Mouse (Mus musculus) layer of hippocampus, adult 18-20 months (tissue): ENCODE results near the gene Cpsf4. TPM values are rescaled to one million over a fixed set of nuclear protein-coding genes. Genes with fewer than 3 reads are reported as not detected.
"Not testable (repeated sequence)": the region's sequence is repeated elsewhere in the genome, so short reads cannot be mapped to it uniquely, and the experiment has no call there.

Experiments
- DNase-seq, 2 experiments: peaks; one replicate each; pipeline ENCODE4 v3.0.0; 2022; ENCODE audit warnings: low spot score in 2 of 2
- total RNA-seq, 2 experiments: library from RNA; stranded (reverse); gene quantifications; 2 replicates each; pipeline ENCODE4 v1.2.3; 2021

Cpsf4 gene
- total RNA-seq, 2 experiments from 2014 or later: 23.5 to 23.8 TPM

GRCm38 (mm10) chr5:145178461-145178980 is 11.5 kb downstream of the Cpsf4 start:
- no peak for DNase-seq

DNA sequence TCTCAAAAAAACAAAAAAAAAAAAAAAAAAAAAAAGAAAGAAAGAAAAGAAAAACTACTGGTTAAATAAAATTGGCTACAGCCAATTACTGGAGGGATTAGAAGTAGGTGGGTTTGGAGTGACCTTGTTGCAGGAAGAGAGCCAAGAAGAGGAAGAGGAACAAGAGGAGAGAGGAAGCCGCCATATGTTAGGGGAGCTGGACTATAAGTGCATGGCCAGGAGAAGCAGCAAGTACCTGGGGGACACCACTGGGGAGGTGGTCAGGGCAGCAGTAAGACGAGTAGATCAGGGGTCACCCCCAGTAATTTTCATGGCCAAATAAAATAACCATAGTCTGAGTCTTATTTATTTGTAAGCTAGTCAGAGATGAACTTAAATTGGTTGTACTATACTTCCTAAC is 18.2 kb downstream of the Cpsf4 start:
- DNase-seq: no peak

- DNase-seq: no peak
These were observed 22.4 kb downstream of the Cpsf4 start for GRCm38 (mm10) chr5:145189416-145189815.

GRCm38 (mm10) chr5:145190373-145190772 is 23.4 kb downstream of the Cpsf4 start:
- no peak for DNase-seq

GRCm38 (mm10) chr5:145190875-145191798 is 24.1 kb downstream of the Cpsf4 start:
- peak; percentile 87 to 95 for DNase-seq

DNA sequence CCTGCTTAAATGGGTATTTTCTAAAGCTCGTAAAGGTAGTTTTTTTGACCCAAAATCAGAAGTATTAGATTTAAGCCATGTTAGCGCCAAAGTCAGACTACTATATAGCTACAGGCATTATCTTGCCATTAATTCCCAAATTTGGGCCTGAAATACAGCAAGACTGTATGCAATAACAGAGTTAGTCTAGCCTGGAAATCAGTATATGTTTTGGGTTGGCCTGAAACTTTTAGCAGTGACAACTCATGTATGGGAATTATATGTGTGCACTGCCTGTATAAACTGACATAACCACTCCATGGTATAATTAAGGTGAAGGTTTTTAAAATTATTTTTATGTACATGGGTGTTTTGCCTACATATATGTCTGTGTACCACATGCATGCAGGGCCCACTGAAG is 24.9 kb downstream of the Cpsf4 start, which contains the start of gene Atp5j2:
Atp5j2 (minus strand) TSS at position 101 of the 400 bp plus-strand sequence.
- no peak for DNase-seq

DNA sequence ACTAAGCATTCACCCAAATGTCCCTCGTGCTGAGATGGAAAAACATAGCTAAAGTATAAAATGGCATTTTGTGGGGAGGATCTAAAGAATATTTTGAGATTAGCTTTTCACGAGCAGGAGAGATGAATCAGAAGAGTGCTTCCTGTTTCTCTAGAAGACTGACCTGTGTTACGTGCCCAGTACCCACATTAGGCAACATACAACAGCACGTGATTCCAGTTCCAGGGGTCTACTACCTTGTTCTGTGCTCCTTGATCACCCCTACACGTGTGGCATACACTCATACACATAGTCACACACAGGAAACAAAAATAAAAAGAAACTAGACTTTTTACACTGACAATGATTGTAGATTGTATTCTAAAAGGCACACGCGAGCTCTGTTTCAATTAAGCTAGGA is 33.4 kb downstream of the Cpsf4 start:
- DNase-seq: no peak

- peak; percentile 64 to 85 for DNase-seq
These were observed 34.4 kb downstream of the Cpsf4 start, which contains the start of gene Zkscan14 for GRCm38 (mm10) chr5:145201321-145201991. Zkscan14 (minus strand) TSS chr5:145201868.

GRCm38 (mm10) chr5:145202446-145202845 is 35.4 kb downstream of the Cpsf4 start:
- DNase-seq: no peak

- peak; percentile 96 to 99 for DNase-seq
These were observed 37.1 kb downstream of the Cpsf4 start, which contains the start of gene Zkscan5 for GRCm38 (mm10) chr5:145203936-145204691. Zkscan5 (plus strand) TSS chr5:145204562.

DNA sequence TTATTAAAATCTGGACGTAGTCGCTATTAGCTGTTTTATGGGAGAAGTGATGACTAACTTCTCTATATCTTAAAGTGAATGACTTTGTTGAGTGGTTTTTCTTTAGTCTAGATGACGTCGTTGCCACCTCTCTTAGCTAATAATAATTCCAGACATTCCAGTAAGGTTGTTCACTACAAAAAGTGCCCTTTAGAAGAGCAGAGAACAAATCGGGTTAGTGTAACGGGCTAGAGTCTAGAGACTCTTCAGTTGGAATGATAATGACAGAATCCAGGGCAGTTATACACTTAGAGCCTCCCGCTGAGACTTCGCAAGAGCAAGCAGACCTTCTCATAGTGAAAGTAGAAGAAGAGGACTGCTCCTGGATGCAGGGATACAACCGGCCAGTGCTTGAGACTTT is 38.0 kb downstream of the Cpsf4 start:
- DNase-seq: no peak

GRCm38 (mm10) chr5:145207385-145207784 is 40.4 kb downstream of the Cpsf4 start:
- no peak for DNase-seq

DNA sequence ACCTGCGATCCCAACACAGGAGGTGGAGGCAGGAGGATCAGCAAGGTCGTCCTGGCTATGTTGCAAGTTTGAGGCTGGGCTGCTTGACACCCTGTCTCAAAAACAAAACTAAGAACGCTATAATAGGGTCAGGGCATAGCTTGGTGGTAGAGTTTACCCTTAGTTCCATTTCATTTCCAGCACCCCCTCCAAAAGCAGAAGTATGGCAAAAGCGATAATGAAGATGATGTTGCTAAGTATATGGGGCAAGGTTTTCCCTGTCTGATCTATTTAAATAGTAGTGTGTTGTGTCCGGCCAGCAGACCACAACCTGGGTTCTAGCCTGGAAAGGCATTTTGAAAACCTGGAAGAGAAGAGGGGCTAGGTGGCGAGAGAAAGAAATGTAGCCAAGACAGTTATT is 40.9 kb downstream of the Cpsf4 start:
- DNase-seq: no peak

GRCm38 (mm10) chr5:145208391-145208790 is 41.4 kb downstream of the Cpsf4 start:
- DNase-seq: not testable (repeated sequence)

DNA sequence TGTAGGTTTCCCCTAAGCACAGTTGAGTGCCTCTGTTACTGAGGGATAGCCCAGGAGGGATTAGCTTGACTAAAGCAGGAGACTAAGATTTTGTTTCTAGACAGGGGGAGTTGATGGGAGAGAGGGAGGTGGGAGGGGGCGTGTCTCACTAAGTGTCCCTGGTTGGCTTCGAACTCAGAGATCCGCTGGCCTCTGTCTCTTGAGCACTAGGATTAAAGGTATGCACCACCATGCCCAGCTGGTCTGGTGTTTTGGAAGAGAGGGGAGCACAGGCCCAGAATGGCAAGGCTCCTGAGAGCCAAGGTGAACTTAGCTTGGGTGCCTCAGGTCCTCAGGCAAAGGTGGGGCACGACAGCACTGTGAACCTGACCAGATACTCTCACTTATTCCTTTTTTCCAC is 44.3 kb downstream of the Cpsf4 start:
- DNase-seq: no peak

DNA sequence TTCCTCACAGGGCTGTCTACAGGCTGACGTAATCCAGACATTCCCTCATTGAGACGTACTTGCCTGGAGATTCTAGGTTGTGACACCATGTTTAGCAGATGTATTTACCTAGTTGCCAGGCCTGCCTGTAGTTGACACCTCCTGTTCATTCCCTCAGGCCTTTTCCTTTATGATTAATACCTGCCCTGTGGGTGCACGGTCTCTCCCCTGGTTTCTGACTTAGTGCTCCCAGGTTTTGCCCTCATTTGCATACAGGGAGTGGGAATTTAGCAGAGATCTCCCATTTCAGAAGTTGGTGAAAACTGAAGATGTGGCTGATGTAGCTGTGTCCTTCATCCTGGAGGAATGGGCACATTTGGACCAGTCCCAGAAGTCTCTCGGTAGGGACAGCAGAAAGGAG is 45.2 kb downstream of the Cpsf4 start:
- no peak for DNase-seq

DNA sequence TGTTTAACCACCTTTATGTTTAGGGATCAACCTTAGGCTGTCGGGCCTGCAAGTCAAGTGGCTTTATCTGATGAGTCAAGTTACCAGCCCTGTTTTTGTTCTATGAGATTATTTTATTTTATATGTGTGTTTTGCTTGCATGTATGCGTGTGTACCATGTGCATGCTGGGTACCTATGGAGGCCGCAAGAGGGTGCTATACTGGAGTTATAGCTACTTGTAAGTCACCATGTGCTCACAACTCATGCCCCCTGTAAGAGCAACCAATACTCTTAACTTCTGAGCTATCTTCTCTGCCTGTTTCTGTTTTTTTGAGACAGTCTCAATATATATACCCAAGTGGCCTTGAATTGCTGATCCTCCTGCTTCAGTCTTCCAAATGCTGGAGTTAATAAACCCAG is 46.5 kb downstream of the Cpsf4 start:
- no peak for DNase-seq

DNA sequence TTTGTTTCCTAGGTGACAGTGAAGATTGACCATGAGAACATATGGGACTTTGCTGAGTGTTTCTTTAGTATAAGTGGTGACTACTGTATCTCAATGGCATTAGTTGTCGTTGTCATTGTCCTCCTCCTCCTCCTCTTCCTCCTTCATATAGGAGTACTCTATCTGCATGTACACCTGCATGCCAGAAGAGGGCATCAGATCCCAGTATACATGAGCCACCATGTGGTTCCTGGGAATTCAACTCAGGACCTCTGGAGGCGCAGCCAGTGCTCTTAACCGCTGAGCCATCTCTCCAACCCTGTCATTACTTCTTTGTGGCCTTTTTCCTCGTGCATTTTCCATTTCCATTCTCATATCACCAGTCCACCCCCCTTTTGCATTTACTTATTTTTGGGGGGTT is 47.7 kb downstream of the Cpsf4 start:
- DNase-seq: no peak

DNA sequence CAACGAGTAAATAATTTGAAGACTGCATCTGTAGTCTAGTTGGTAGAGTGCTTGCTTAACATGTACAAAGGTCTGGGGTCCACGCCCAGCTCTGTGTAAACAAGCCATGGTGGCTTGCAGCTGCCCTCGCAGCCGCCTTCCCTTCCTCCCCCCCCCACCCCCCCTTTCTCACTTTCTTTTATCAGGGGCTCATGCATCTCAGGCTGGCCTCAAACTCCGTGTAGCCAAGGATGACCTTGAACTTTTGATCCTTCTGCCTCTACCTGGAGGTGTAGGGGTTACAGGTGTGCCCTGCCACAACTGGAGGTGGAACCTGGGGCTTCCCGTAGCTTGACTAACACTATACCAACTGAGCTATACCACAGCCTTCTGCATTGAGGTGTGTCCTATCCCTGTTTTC is 50.7 kb downstream of the Cpsf4 start:
- no peak for DNase-seq

DNA sequence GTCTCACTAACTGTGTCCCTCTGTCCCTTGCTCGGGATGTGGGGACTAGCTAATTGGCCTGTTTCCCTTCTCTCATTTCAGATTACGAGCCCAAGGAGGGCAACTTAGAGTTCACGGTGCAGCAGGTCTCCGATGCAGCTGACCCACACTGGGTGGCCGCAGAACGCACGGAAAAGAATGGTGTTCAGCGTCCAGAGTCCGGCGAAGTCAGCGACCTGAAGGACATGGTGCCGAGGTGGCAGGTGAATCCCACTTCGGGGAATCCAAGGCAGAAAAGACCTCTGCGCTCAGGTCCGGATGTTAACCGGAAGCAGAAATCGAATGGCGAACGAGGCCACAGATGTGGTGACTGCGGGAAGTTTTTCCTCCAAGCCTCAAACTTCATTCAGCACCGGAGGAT is 51.2 kb downstream of the Cpsf4 start:
- DNase-seq: no peak

DNA sequence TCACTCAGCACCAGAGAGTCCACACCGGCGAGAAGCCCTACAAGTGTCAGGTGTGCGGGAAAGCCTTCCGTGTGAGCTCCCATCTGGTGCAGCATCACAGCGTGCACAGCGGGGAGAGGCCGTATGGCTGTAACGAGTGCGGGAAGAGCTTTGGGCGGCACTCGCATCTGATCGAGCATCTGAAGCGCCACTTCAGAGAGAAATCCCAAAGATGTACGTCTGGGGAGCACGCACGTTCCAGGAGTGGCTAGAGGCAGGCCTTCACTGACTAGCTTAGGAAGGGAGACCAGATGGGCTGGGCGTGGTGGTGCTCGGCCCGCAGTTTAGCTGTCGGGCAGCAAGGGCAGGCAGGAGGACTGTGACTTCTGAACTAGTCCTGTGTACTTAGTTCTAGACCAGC is 51.7 kb downstream of the Cpsf4 start:
- DNase-seq: no peak
